Mouse (Mus musculus) embryonic facial prominence, embryonic 14.5 days (tissue): ENCODE measurements at regions not wholly inside any gene's neighbourhood (a gene's known extent, or its start where the extent isn't known, plus 50 kb on each side); places are given as distances from the start of the nearest gene placed in this dataset.

ENCODE experiments used
- ATAC-seq: fragments of 200-750 bp; cut with Nextera tagmentation; 2 replicates; pipeline ENCODE4 v1.8.0; 2017; ENCODE audit warnings: low read depth, moderate number of reproducible peaks, moderate TSS enrichment
- DNase-seq: peaks from one replicate; pipeline ENCODE4 v3.0.0-alpha.2; 2015; ENCODE audit warnings: low spot score
- H3K27ac ChIP-seq: fragments of 300-500 bp; sonication (generic); replicated peaks from 2 replicates; pipeline ENCODE4 v1.5.1; 2014; ENCODE audit warnings: low read depth, mild to moderate bottlenecking, low read length, moderate library complexity
- H3K27me3 ChIP-seq: fragments of 300-500 bp; sonication (generic); replicated peaks from 2 replicates; pipeline ENCODE4 v1.6.1; 2014; ENCODE audit warnings: low read length; ENCODE audit not compliant: control insufficient read depth, insufficient read depth
- H3K36me3 ChIP-seq: fragments of 300-500 bp; sonication (generic); 2 replicates; pipeline ENCODE4 v1.6.1; 2014; ENCODE audit warnings: low read length, mixed read lengths; ENCODE audit not compliant: control insufficient read depth, insufficient read depth
- H3K4me1 ChIP-seq: fragments of 300-500 bp; sonication (generic); 2 replicates; pipeline ENCODE4 v1.6.1; 2014; ENCODE audit warnings: antibody characterized with exemption, low read length; ENCODE audit not compliant: control insufficient read depth, insufficient read depth
- H3K4me2 ChIP-seq: fragments of 300-500 bp; sonication (generic); 2 replicates; pipeline ENCODE4 v1.6.1; 2014; ENCODE audit warnings: low read depth, mild to moderate bottlenecking, low read length, moderate library complexity, mixed read lengths
- H3K4me3 ChIP-seq: fragments of 300-500 bp; sonication (generic); 2 replicates; pipeline ENCODE4 v1.5.1; 2014; ENCODE audit warnings: low read depth, mild to moderate bottlenecking, low read length
- H3K9ac ChIP-seq: fragments of 300-500 bp; sonication (generic); 2 replicates; pipeline ENCODE4 v1.6.1; 2014; ENCODE audit warnings: low read depth, mild to moderate bottlenecking, low read length, moderate library complexity, mixed read lengths
- H3K9me3 ChIP-seq: fragments of 300-500 bp; sonication (generic); 2 replicates; pipeline ENCODE4 v1.6.1; 2016; ENCODE audit warnings: low read length; ENCODE audit not compliant: control insufficient read depth
- WGBS: fragments of 180-500 bp; shearing (Covaris S2); extraction: QIAGEN DNeasy Blood & Tissue Kit; methylation state at CpG from one replicate; pipeline ENCODE4 v1.1.7; 2014; 5-methylcytosine and 5-hydroxymethylcytosine counted together

- H3K36me3 ChIP-seq: no peaks in the 10 kb centered on the region
- no peak overlapping the region for H3K9ac ChIP-seq
- no peaks in the 10 kb centered on the region for H3K9me3 ChIP-seq
- ATAC-seq (peak; percentile 68; the same call in 1 of the 2 replicates), DNase-seq (peak; percentile 53)
- no peak overlapping the region for H3K4me3 ChIP-seq
- peaks cover 11% of the 10 kb centered on the region for H3K4me1 ChIP-seq
- 48% methylated on average over 9 of the region's 9 CpGs for WGBS
- peak overlapping the region; percentile 33 for H3K27ac ChIP-seq
- no peaks in the 10 kb centered on the region for H3K27me3 ChIP-seq
- H3K4me2 ChIP-seq: no peak overlapping the region
These were observed 64.2 kb downstream of the Peg10 start for GRCm38 (mm10) chr6:4811181-4811775.

GRCm38 (mm10) chr6:4813206-4813605 is 66.1 kb downstream of the Peg10 start:
- no peaks in the 10 kb centered on the region for H3K27me3 ChIP-seq
- no peak overlapping the region for H3K4me2 ChIP-seq
- no peaks in the 10 kb centered on the region; the same call in 1 of the 2 replicates for H3K9me3 ChIP-seq
- no peak overlapping the region for H3K9ac ChIP-seq
- no peak overlapping the region for H3K4me3 ChIP-seq
- peaks cover 5% of the 10 kb centered on the region for H3K4me1 ChIP-seq
- peak; percentile 91 for DNase-seq
- no peaks in the 10 kb centered on the region for H3K36me3 ChIP-seq
- WGBS: 15% methylated on average over 3 of the region's 3 CpGs
- peak; percentile 78 for ATAC-seq
- no peak overlapping the region for H3K27ac ChIP-seq

GRCm38 (mm10) chr6:4816856-4817255 is 69.8 kb downstream of the Peg10 start:
- Histone ChIP-seq H3K9me3 (no peaks in the 10 kb centered on the region; the same call in 1 of the 2 replicates), H3K9ac (no peak overlapping the region), H3K27ac (no peak overlapping the region), H3K4me2 (no peak overlapping the region), H3K4me1 (peaks cover 5% of the 10 kb centered on the region), H3K4me3 (no peak overlapping the region), H3K27me3 (no peaks in the 10 kb centered on the region), H3K36me3 (no peaks in the 10 kb centered on the region)
- DNase-seq (no peak), ATAC-seq (no peak)
- WGBS: 79% methylated on average over 3 of the region's 3 CpGs

GRCm38 (mm10) chr6:4841241-4841640 is 61.5 kb upstream of the Ppp1r9a start:
- no peak overlapping the region for H3K9ac ChIP-seq

GRCm38 (mm10) chr6:4849747-4850146 is 53.0 kb upstream of the Ppp1r9a start:
- DNase-seq (no peak), ATAC-seq (no peak)
- Histone ChIP-seq H3K27ac (no peak overlapping the region), H3K9ac (no peak overlapping the region), H3K27me3 (no peaks in the 10 kb centered on the region), H3K4me2 (no peak overlapping the region), H3K36me3 (no peaks in the 10 kb centered on the region), H3K4me1 (no peaks in the 10 kb centered on the region), H3K9me3 (no peaks in the 10 kb centered on the region), H3K4me3 (no peak overlapping the region)
- 51% methylated on average over 3 of the region's 3 CpGs for WGBS

More at GRCm38 (mm10) chr6:4841241-4841640, 61.5 kb upstream of the Ppp1r9a start:
- no peaks in the 10 kb centered on the region for H3K27me3 ChIP-seq
- no peaks in the 10 kb centered on the region for H3K4me1 ChIP-seq
- H3K36me3 ChIP-seq: no peaks in the 10 kb centered on the region
- 50% methylated on average over 1 of the region's 1 CpGs for WGBS
- ATAC-seq (no peak), DNase-seq (no peak)
- H3K9me3 ChIP-seq: peaks cover 6% of the 10 kb centered on the region; the same call in 1 of the 2 replicates
- no peak overlapping the region for H3K27ac ChIP-seq
- H3K4me2 ChIP-seq: no peak overlapping the region
- no peak overlapping the region for H3K4me3 ChIP-seq

- Histone ChIP-seq H3K9ac (no peak overlapping the region), H3K4me3 (no peak overlapping the region), H3K27ac (no peak overlapping the region), H3K36me3 (no peaks in the 10 kb centered on the region), H3K4me2 (no peak overlapping the region), H3K27me3 (no peaks in the 10 kb centered on the region), H3K9me3 (no peaks in the 10 kb centered on the region), H3K4me1 (no peaks in the 10 kb centered on the region)
- 43% methylated on average over 5 of the region's 5 CpGs for WGBS
- DNase-seq (no peak), ATAC-seq (no peak)
These were observed 51.7 kb upstream of the Ppp1r9a start for GRCm38 (mm10) chr6:4851040-4851439.
